Mouse (Mus musculus): Measurements from ENCODE around the gene Stab2.

Stab2 gene

GRCm38 (mm10) chr10:86889440-86889839 lies 118.4 kb downstream of the Stab2 start:
- DNase-seq = peak; percentile 71

- no peak for DNase-seq
These were observed 121.4 kb downstream of the Stab2 start for GRCm38 (mm10) chr10:86886434-86886833.

GRCm38 (mm10) chr10:86881448-86881847 lies 126.4 kb downstream of the Stab2 start:
- DNase-seq = no peak

- peak; percentile 74 for DNase-seq
These were observed 127.6 kb downstream of the Stab2 start for GRCm38 (mm10) chr10:86880071-86880806.

- DNase-seq = peak; percentile 58
These were observed 129.1 kb downstream of the Stab2 start for GRCm38 (mm10) chr10:86878721-86879120.

- DNase-seq = no peak
These were observed 135.2 kb downstream of the Stab2 start for GRCm38 (mm10) chr10:86872591-86872990.

GRCm38 (mm10) chr10:86872121-86872520 lies 135.7 kb downstream of the Stab2 start:
- DNase-seq = no peak

- no peak for DNase-seq
These were observed 144.4 kb downstream of the Stab2 start for GRCm38 (mm10) chr10:86863429-86863828.

GRCm38 (mm10) chr10:86862496-86862895 lies 145.3 kb downstream of the Stab2 start:
- DNase-seq = no peak

GRCm38 (mm10) chr10:86860396-86860795 lies 147.4 kb downstream of the Stab2 start:
- no peak for DNase-seq

GRCm38 (mm10) chr10:86853433-86853832 lies 154.4 kb downstream of the Stab2 start:
- DNase-seq = no peak

GRCm38 (mm10) chr10:86852160-86852559 lies 155.7 kb downstream of the Stab2 start:
- no peak for DNase-seq

- DNase-seq = no peak
These were observed 158.3 kb downstream of the Stab2 start for GRCm38 (mm10) chr10:86849508-86849907.

- DNase-seq = peak; percentile 80
These were observed 158.7 kb downstream of the Stab2 start for GRCm38 (mm10) chr10:86849087-86849486.

- DNase-seq = no peak
These were observed 160.8 kb downstream of the Stab2 start for GRCm38 (mm10) chr10:86846926-86847467.

- DNase-seq = no peak
These were observed 165.2 kb downstream of the Stab2 start for GRCm38 (mm10) chr10:86842659-86843058.

- DNase-seq = no peak
These were observed 169.0 kb downstream of the Stab2 start for GRCm38 (mm10) chr10:86838827-86839226.

- no peak for DNase-seq
These were observed 171.0 kb downstream of the Stab2 start for GRCm38 (mm10) chr10:86836784-86837183.

- DNase-seq = no peak
These were observed 178.3 kb downstream of the Stab2 start for GRCm38 (mm10) chr10:86829515-86829914.

- DNase-seq = no peak
These were observed 179.3 kb downstream of the Stab2 start for GRCm38 (mm10) chr10:86828221-86829135.

GRCm38 (mm10) chr10:86826929-86827328 lies 180.9 kb downstream of the Stab2 start:
- DNase-seq = no peak

- peak; percentile 98 for DNase-seq
These were observed 181.8 kb downstream of the Stab2 start for GRCm38 (mm10) chr10:86825871-86826522.

GRCm38 (mm10) chr10:86824871-86825270 lies 183.0 kb downstream of the Stab2 start:
- DNase-seq = no peak

Data from heart, adult 11 months (tissue).